Mouse (Mus musculus) forebrain, embryonic 12.5 days (tissue): ENCODE results near the gene S100a3. TPM values are rescaled to one million over a fixed set of nuclear protein-coding genes. Genes with fewer than 3 reads are reported as not detected.

Experiments used
- ATAC-seq: fragments of 200-750 bp; cut with Nextera tagmentation; 2 replicates; pipeline ENCODE4 v1.8.0; 2017; ENCODE audit warnings: moderate TSS enrichment; ENCODE audit not compliant: low FRiP score
- H3K27ac ChIP-seq: fragments of 300-500 bp; sonication (generic); 2 replicates; pipeline ENCODE4 v1.5.1; 2016; ENCODE audit warnings: mild to moderate bottlenecking
- H3K27me3 ChIP-seq: fragments of 300-500 bp; sonication (generic); 2 replicates; pipeline ENCODE4 v1.6.1; 2016; ENCODE audit warnings: mild to moderate bottlenecking
- H3K36me3 ChIP-seq: fragments of 300-500 bp; sonication (generic); replicated peaks from 2 replicates; pipeline ENCODE4 v1.6.1; 2016; ENCODE audit warnings: mild to moderate bottlenecking
- H3K4me1 ChIP-seq: fragments of 300-500 bp; sonication (generic); 2 replicates; pipeline ENCODE4 v1.6.1; 2016
- H3K4me2 ChIP-seq: fragments of 300-500 bp; sonication (generic); 2 replicates; pipeline ENCODE4 v1.6.1; 2016; ENCODE audit warnings: mild to moderate bottlenecking, moderate library complexity
- H3K4me3 ChIP-seq: fragments of 300-500 bp; sonication (generic); replicated peaks from 2 replicates; pipeline ENCODE4 v1.5.1; 2016; ENCODE audit warnings: mild to moderate bottlenecking
- H3K9ac ChIP-seq: fragments of 300-500 bp; sonication (generic); 2 replicates; pipeline ENCODE4 v1.6.1; 2016; ENCODE audit warnings: mild to moderate bottlenecking
- H3K9me3 ChIP-seq: fragments of 300-500 bp; sonication (generic); 2 replicates; pipeline ENCODE4 v1.6.1; 2016
- WGBS: fragments of 180-500 bp; shearing (Covaris S2); methylation state at CpG from one replicate; pipeline ENCODE4 v1.1.7; 2016; 5-methylcytosine and 5-hydroxymethylcytosine counted together
- polyA plus RNA-seq: library from polyadenylated mRNA; unstranded; fragments of >200 nt; fragmentation: Nextera tagmentation; extraction: Ambion mirVana; gene quantifications from 2 replicates; pipeline ENCODE4 v1.2.1, GENCODE M21; 2016

S100a3 gene
- not detected in 2 replicates for polyA plus RNA-seq

- no peaks in the 10 kb centered on the region for H3K27me3 ChIP-seq
- H3K4me2 ChIP-seq: no peak within 1 kb of the TSS
- no peak within 1 kb of the TSS for H3K27ac ChIP-seq
- no peaks in the 10 kb centered on the region for H3K9me3 ChIP-seq
- ATAC-seq: no peak
- H3K9ac ChIP-seq: no peak within 1 kb of the TSS
- 88% methylated on average over 6 of the region's 6 CpGs for WGBS
- no peak within 1 kb of the TSS for H3K4me3 ChIP-seq
- no peaks in the 10 kb centered on the region for H3K36me3 ChIP-seq
- peaks cover 4% of the 10 kb centered on the region for H3K4me1 ChIP-seq
Observed at GRCm38 (mm10) chr3:90560008-90560628, at the start of gene S100a3. S100a3 (plus strand) TSS chr3:90560578.

- Histone ChIP-seq H3K9me3 (no peaks in the 10 kb centered on the region), H3K27ac (no peak overlapping the region), H3K36me3 (peaks cover 5% of the 10 kb centered on the region), H3K4me1 (peaks cover 27% of the 10 kb centered on the region), H3K27me3 (peaks cover 46% of the 10 kb centered on the region), H3K4me2 (no peak overlapping the region), H3K4me3 (no peak overlapping the region), H3K9ac (no peak overlapping the region)
- 92% methylated on average over 5 of the region's 5 CpGs for WGBS
- ATAC-seq: no peak
Observed at GRCm38 (mm10) chr3:90512276-90512675, 48.1 kb upstream of the S100a3 start.

GRCm38 (mm10) chr3:90512948-90513642, 47.3 kb upstream of the S100a3 start:
- H3K9ac ChIP-seq: no peak overlapping the region
- no peaks in the 10 kb centered on the region for H3K36me3 ChIP-seq
- WGBS: 78% methylated on average over 9 of the region's 9 CpGs
- H3K4me2 ChIP-seq: no peak overlapping the region
- peaks cover 46% of the 10 kb centered on the region for H3K27me3 ChIP-seq
- peaks cover 19% of the 10 kb centered on the region for H3K4me1 ChIP-seq
- no peak for ATAC-seq
- no peak overlapping the region for H3K4me3 ChIP-seq
- no peak overlapping the region for H3K27ac ChIP-seq
- no peaks in the 10 kb centered on the region for H3K9me3 ChIP-seq

- H3K9ac ChIP-seq: peak within 1 kb of the TSS; percentile 47
- H3K27ac ChIP-seq: no peak within 1 kb of the TSS
- H3K27me3 ChIP-seq: peaks cover 46% of the 10 kb centered on the region
- 3% methylated on average over 25 of the region's 25 CpGs for WGBS
- peaks cover 16% of the 10 kb centered on the region for H3K4me1 ChIP-seq
- H3K4me2 ChIP-seq: peak within 1 kb of the TSS; percentile 60
- H3K4me3 ChIP-seq: peak within 1 kb of the TSS; percentile 32
- no peak for ATAC-seq
- H3K9me3 ChIP-seq: no peaks in the 10 kb centered on the region
- H3K36me3 ChIP-seq: no peaks in the 10 kb centered on the region
Observed at GRCm38 (mm10) chr3:90513796-90514590, 46.4 kb upstream of the S100a3 start, which contains the start of the genes S100a1 and S100a13. S100a1 (minus strand) TSS chr3:90514392. S100a13 (plus strand) TSS chr3:90514435.

- Histone ChIP-seq H3K27me3 (peaks cover 46% of the 10 kb centered on the region), H3K9ac (peak overlapping the region; percentile 47), H3K27ac (no peak overlapping the region), H3K4me3 (peak overlapping the region; percentile 32), H3K4me2 (peak overlapping the region; percentile 60), H3K36me3 (no peaks in the 10 kb centered on the region), H3K9me3 (no peaks in the 10 kb centered on the region), H3K4me1 (peaks cover 16% of the 10 kb centered on the region)
- under 1% methylated on average over 10 of the region's 10 CpGs for WGBS
- peak; percentile 74; the same call in 1 of the 2 replicates for ATAC-seq
Observed at GRCm38 (mm10) chr3:90514691-90515090, 45.7 kb upstream of the S100a3 start.

- WGBS: 57% methylated on average over 1 of the region's 1 CpGs
- peaks cover 48% of the 10 kb centered on the region for H3K27me3 ChIP-seq
- peaks cover 16% of the 10 kb centered on the region for H3K4me1 ChIP-seq
- H3K27ac ChIP-seq: no peak overlapping the region
- H3K4me2 ChIP-seq: peak overlapping the region; percentile 60
- ATAC-seq: no peak
- H3K36me3 ChIP-seq: no peaks in the 10 kb centered on the region
- peak overlapping the region; percentile 47; the same call in 1 of the 2 replicates for H3K9ac ChIP-seq
- peak overlapping the region; percentile 32 for H3K4me3 ChIP-seq
- no peaks in the 10 kb centered on the region for H3K9me3 ChIP-seq
Observed at GRCm38 (mm10) chr3:90515242-90515641, 45.1 kb upstream of the S100a3 start.

GRCm38 (mm10) chr3:90515789-90516188, 44.6 kb upstream of the S100a3 start:
- no peak for ATAC-seq
- Histone ChIP-seq H3K27ac (no peak overlapping the region), H3K4me2 (no peak overlapping the region), H3K27me3 (peaks cover 49% of the 10 kb centered on the region), H3K4me3 (no peak overlapping the region), H3K36me3 (no peaks in the 10 kb centered on the region), H3K9me3 (no peaks in the 10 kb centered on the region), H3K4me1 (peaks cover 16% of the 10 kb centered on the region), H3K9ac (no peak overlapping the region)
- WGBS: 86% methylated on average over 4 of the region's 4 CpGs

GRCm38 (mm10) chr3:90517711-90518110, 42.7 kb upstream of the S100a3 start:
- WGBS: 86% methylated on average over 4 of the region's 4 CpGs
- no peaks in the 10 kb centered on the region for H3K36me3 ChIP-seq

GRCm38 (mm10) chr3:90525421-90525820, 35.0 kb upstream of the S100a3 start:
- H3K27ac ChIP-seq: no peak overlapping the region
- H3K4me2 ChIP-seq: no peak overlapping the region
- H3K9ac ChIP-seq: no peak overlapping the region
- no peak overlapping the region for H3K4me3 ChIP-seq
- H3K9me3 ChIP-seq: no peaks in the 10 kb centered on the region
- H3K36me3 ChIP-seq: no peaks in the 10 kb centered on the region
- WGBS: 70% methylated on average over 4 of the region's 4 CpGs
- no peaks in the 10 kb centered on the region for H3K4me1 ChIP-seq
- no peaks in the 10 kb centered on the region for H3K27me3 ChIP-seq
- no peak for ATAC-seq

More at GRCm38 (mm10) chr3:90517711-90518110, 42.7 kb upstream of the S100a3 start:
- Histone ChIP-seq H3K9me3 (no peaks in the 10 kb centered on the region), H3K4me3 (no peak overlapping the region), H3K4me2 (no peak overlapping the region), H3K27me3 (peaks cover 38% of the 10 kb centered on the region), H3K4me1 (peaks cover 16% of the 10 kb centered on the region), H3K9ac (no peak overlapping the region), H3K27ac (no peak overlapping the region)
- no peak for ATAC-seq

GRCm38 (mm10) chr3:90526076-90526475, 34.3 kb upstream of the S100a3 start:
- no peaks in the 10 kb centered on the region for H3K27me3 ChIP-seq
- 92% methylated on average over 2 of the region's 2 CpGs for WGBS
- H3K4me2 ChIP-seq: no peak overlapping the region
- H3K4me3 ChIP-seq: no peak overlapping the region
- no peak overlapping the region for H3K27ac ChIP-seq
- no peak for ATAC-seq
- no peak overlapping the region for H3K9ac ChIP-seq
- H3K36me3 ChIP-seq: no peaks in the 10 kb centered on the region
- H3K9me3 ChIP-seq: no peaks in the 10 kb centered on the region
- no peaks in the 10 kb centered on the region for H3K4me1 ChIP-seq

- Histone ChIP-seq H3K36me3 (no peaks in the 10 kb centered on the region), H3K9ac (no peak within 1 kb of the TSS), H3K9me3 (no peaks in the 10 kb centered on the region), H3K27ac (no peak within 1 kb of the TSS), H3K4me1 (no peaks in the 10 kb centered on the region), H3K4me2 (no peak within 1 kb of the TSS), H3K27me3 (no peaks in the 10 kb centered on the region), H3K4me3 (no peak within 1 kb of the TSS)
- 84% methylated on average over 5 of the region's 5 CpGs for WGBS
- no peak for ATAC-seq
Observed at GRCm38 (mm10) chr3:90526580-90526979, 33.8 kb upstream of the S100a3 start, which contains the start of gene S100a14. S100a14 (plus strand) TSS chr3:90526856.

GRCm38 (mm10) chr3:90527291-90527873, 33.0 kb upstream of the S100a3 start:
- Histone ChIP-seq H3K9me3 (no peaks in the 10 kb centered on the region), H3K36me3 (no peaks in the 10 kb centered on the region), H3K4me1 (no peaks in the 10 kb centered on the region), H3K27ac (no peak overlapping the region), H3K9ac (no peak overlapping the region), H3K4me3 (no peak overlapping the region), H3K27me3 (no peaks in the 10 kb centered on the region), H3K4me2 (no peak overlapping the region)
- 88% methylated on average over 7 of the region's 7 CpGs for WGBS
- ATAC-seq: no peak
